Mouse (Mus musculus): ENCODE results near the gene Lrrc41. TPM values are rescaled to one million over a fixed set of nuclear protein-coding genes. Genes with fewer than 3 reads are reported as not detected.

The Lrrc41 gene
- total RNA-seq, 2 experiments from 2014 or later, result 42.8 to 46.4 TPM

DNA sequence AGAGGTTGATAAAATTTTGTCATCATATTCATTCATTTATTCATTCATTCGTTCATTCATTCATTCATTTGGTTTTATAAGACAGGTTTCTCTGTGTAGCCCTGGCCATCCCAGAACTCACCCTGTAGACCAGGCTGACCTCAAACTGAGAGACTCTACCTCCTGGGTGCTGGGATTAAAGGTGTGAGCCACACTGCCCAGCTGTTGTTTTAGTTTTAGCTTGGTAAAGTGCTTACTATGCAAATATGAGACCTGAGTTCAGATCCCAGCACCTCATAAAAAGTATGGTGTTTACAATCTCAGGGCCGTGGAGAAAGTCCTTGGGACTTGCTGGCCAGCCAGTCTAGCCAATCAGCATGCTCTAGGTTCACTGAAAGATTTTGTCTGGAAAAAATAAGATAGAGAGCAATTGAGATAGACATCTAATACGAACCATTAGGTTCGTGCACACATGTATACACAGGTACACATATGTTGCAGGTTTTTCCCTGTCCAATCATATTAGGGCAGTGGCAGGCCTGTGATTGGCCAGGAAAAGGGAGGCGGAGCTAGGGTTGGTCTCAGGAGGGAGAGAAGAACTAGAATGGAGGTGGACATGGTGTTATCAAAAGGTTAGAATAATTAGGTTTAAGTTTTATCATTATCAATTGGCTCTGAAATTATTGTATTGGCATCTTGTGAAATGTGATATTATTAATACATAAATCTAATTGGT, 15.9 kb upstream of the Lrrc41 start:
- no peak overlapping the region for H3K27ac ChIP-seq
- TF ChIP-seq CTCF (conservative IDR thresholded peaks at IDR 0.05), result no peak
- no peak for DNase-seq (ENCODE audit: low spot score in 2 of 2)
- H3K4me3 ChIP-seq, result no peak overlapping the region

DNA sequence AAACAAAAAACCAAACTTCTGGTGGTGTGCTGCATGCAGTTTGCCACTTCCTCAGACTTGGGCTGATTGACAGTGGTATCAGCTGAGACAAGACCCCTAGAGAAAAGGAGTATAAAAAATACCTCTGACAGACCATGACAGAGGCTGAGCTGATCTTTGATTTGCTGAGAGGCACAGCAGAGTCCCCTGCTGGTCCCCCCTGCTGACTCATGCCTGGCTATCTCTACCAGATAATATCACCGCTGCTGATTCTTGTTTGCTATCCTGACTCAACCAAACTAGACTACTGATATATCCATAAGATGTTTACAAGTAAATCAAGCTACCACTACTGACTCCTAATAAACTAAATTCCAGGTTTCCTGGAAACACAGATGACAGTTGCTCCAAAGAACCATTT, 11.2 kb upstream of the Lrrc41 start:
- H3K27ac ChIP-seq, result no peak overlapping the region
- no peak for TF ChIP-seq CTCF (conservative IDR thresholded peaks at IDR 0.05)
- DNase-seq (ENCODE audit: low spot score in 2 of 2), result no peak
- no peak overlapping the region for H3K4me3 ChIP-seq

DNA sequence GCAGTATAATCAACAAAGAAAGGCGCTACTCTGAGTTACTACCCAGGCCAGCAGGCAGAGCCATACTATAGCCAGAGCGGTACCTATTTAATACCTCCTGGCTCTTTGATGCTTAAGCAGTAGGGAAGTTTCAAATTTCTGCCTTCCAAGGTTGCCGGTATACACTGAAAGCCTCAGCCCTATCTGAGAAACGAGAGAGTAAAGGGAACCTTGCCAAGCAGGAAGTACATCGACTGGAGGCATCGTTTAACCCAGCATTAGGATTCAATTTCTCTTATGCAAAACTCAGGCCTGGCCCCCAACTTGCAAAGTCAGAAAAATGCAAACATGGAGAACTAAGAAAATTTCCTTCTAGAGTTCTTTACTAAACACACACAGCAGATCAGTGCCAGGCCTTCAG, 5.0 kb upstream of the Lrrc41 start:
- Histone ChIP-seq H3K27ac (no peak overlapping the region), H3K4me3 (no peak overlapping the region)
- TF ChIP-seq CTCF (conservative IDR thresholded peaks at IDR 0.05), result no peak
- DNase-seq (ENCODE audit: low spot score in 2 of 2), result no peak

DNA sequence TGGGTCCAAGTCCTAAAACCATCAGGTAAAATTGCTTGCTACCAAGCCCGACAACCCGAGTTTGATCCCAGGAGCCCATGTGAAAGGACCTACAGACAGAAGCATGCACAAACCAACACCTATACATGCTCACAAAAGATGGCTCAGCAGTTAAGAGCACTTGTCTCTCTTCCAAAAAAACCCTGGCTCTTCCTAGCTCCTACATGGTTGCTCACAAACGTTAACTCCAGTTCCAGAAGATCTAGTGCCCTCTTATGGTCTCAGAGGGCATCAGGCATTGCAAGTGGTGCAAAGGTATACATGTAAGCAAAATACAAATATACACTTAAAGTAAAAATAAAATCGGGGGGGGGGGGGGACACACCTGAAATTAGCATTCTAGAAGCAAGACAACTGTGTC, 1.9 kb upstream of the Lrrc41 start:
- no peak for DNase-seq (ENCODE audit: low spot score in 2 of 2)
- TF ChIP-seq CTCF (conservative IDR thresholded peaks at IDR 0.05), result peak; percentile 59
- Histone ChIP-seq H3K4me3 (peak overlapping the region; percentile 86), H3K27ac (no peak overlapping the region)

DNA sequence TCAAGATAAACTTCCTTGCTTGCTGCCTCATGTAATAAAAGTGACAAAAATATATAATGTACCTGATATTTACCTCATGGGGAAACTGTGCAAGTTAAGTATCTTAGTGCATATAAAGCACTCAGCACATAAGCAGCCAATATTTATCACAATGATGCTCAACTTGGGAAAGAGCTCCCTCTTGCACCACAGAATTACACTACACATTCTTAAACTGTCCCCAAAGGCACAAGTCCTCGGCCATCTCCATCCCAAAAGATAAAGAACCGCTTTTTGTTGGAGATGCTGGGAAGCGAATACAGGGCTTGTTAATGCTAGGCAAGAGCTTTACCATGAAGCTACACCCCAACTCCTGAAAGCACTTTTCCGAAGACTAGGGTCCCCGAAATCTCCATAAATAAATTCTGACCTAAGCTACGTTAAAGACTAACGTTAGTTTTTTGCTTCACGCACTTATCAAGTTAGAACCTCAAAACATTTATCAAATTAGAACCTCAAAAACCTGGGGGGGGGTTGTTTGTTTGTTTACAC, 859 bp upstream of the Lrrc41 start:
- DNase-seq (ENCODE audit: low spot score in 2 of 2), result no peak
- Histone ChIP-seq H3K4me3 (peak overlapping the region; percentile 86), H3K27ac (peak overlapping the region; percentile 96)
- TF ChIP-seq CTCF (conservative IDR thresholded peaks at IDR 0.05), result peak; percentile 63

DNA sequence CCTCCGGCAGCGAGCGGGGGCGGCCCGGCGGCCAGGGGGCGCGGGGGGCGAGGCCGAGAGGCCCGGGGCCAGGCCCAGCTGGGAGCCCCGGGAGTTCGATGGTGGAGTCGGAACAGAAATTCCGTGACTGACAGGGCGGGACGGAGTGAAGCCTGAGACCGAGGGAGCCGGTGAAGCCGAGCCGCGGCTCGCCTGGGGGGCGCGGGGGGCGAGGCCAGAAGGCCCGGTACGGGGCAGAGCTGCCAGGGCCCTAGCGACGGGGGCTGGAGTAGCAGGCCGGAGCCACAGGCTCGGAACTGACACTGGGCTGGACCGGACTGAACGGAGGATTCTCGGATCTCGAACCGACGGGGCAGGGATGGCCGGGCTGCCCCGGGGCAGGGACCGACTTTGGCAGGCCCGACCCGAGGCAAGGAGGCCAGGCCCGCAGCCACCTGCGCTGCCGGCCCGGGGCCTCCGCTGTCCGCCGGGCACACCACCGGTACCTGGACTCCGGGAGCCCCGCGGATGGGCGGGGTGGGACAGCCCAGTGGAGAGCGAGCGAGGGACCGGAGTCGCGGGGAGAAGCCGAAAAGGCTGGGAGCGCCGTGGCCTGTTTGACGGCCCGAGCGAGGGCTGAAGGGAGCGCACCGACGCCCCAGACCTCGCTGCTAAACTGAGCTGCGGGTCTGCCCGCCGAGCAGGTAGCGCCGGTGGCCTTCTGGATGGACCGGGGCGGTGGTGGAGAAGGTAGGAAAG, 731 bp downstream of the Lrrc41 start:
- H3K27ac ChIP-seq, result peak overlapping the region; percentile 96
- peak overlapping the region; percentile 86 for H3K4me3 ChIP-seq
- TF ChIP-seq CTCF (conservative IDR thresholded peaks at IDR 0.05), result peak; percentile 70
- peak in 1 of 2 experiments; percentile 46 for DNase-seq (ENCODE audit: low spot score in 2 of 2)

DNA sequence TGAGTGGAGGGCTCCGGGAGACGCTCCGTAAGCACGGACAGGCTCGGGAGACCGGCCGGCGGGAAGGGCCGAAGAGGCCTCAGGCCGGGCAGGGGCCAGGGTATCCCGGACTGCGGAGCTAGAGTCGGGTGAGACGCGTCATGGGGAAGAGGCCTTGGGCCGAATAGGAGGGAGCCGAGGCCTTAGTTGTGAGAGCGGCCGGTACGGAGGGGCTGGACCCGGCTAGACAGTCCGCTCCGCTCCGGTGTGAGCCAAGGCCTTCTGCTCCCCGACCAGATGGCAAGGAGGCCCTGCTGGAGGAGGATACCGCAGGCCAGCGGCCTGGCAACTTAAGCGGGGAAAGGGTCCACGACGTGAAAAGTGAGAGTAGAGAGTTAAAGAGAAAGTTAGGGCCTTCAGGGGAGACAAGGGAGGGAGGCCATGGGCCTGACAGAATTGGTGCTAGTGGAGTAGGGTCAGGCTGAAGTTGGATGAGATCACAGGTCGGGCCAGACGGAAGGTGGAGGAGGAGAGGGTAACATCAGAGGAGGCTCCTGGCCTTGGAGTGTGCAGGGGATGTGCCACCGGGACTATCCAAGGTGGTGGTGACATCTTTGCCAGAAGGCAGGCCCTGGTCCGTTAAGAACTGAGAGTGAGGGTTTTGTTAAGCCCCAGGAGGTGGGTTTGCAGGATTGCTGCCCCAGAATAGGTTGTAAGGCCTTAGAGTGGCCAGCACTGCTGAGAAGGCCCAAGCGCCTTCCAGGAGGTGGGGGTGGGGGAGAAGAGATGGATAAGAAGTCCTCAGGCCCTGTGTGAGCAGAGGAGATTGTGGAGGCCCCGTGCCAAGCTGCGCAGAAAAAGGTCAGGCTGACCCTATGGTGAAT, 1.5 kb downstream of the Lrrc41 start:
- TF ChIP-seq CTCF (conservative IDR thresholded peaks at IDR 0.05), result no peak
- Histone ChIP-seq H3K4me3 (peak overlapping the region; percentile 86), H3K27ac (peak overlapping the region; percentile 96)
- no peak for DNase-seq (ENCODE audit: low spot score in 2 of 2)

DNA sequence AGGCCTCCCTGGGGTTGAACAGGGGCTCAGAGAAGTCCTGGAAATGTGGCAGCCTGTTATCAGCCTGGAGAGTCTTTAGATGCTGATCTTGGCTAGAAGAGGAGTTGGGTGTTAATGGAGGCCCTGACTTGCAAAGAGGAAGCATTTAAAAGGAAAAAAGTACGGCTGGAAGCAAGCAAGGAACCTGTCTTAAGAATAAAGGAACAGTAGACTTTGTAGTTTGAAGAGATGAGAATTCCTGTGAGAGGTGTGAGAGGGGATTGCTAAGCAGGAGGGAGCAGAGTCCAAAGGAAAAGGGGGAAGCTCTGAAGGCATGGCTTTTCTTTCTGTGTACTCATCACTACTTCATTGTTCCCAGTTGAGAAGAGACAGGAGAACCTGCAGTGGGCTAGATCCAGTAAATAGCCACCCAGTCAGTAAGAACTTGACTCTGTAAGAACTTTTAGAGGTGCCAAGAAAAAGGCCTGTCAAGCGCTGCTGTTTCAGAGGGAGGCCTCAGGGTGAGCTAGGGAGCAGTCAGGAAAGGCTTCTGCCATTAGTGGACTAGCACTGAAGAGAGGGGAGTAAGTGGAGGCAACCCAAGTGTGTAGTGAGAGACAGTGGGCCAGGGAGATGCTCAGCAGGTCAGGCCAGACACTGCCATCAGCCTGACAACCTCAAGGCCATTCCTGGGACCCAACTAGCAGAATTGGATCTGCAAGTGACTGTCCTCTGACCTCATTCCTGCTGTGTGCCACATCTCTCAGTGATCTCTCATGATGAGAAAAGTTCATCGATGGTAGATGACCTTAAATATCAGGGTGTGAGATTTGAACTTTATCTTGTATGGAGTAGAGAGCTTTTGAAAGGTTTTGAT, 2.4 kb downstream of the Lrrc41 start:
- DNase-seq (ENCODE audit: low spot score in 2 of 2), result no peak
- H3K4me3 ChIP-seq, result peak overlapping the region; percentile 86
- TF ChIP-seq CTCF (conservative IDR thresholded peaks at IDR 0.05), result no peak
- peak overlapping the region; percentile 96 for H3K27ac ChIP-seq

DNA sequence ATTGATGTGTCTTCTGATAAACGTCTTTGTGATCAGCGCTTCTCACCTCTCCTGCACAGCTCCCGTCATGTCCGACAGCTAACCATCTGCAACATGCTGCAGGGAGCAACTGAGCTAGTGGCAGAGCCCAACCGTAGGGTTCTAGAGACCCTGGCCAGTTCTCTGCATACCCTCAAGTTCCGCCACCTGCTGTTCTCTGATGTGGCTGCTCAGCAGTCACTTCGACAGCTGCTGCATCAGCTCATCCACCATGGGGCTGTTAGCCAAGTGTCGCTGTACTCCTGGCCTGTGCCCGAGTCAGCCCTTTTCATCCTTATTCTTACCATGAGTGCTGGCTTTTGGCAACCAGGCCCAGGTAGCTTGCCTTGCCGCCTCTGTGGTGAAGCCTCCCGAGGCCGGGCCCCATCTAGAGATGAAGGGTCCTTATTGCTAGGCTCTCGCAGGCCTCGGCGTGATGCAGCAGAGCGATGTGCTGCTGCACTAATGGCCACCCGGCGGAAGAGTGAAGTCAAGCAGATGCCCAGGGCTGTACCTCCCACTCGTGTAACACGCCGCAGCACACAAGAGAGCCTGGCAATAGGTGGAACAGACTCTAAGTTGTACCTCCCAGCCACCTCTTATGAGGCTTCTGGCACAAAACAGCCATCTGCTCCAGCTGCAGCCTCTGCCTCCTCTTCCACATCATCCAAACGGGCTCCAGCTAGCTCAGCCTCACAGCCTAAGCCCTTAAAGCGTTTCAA, 13.6 kb downstream of the Lrrc41 start:
- no peak for DNase-seq (ENCODE audit: low spot score in 2 of 2)
- no peak for TF ChIP-seq CTCF (conservative IDR thresholded peaks at IDR 0.05)
- no peak overlapping the region; the same call in 1 of the 2 replicates for H3K27ac ChIP-seq

DNA sequence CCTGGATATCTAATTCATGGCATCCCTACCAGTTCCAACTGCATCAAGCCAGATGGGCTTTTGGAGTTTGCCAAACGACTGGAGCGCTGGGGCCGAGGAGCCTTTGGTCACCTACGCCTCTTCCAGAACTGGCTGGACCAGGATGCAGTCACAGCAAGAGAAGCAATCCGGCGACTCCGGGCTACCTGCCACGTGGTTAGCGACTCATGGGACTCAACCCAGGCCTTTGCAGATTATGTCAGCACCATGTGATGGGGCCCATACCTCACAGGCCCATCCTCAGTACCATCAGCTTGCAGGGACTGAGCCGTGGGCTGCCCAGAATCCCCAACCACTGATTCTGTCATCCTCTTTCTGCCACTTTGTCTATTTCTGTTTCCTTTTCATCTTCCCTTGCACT, 21.2 kb downstream of the Lrrc41 start:
- H3K27ac ChIP-seq, result no peak overlapping the region
- DNase-seq (ENCODE audit: low spot score in 2 of 2), result no peak
- H3K4me3 ChIP-seq, result no peak overlapping the region
- no peak for TF ChIP-seq CTCF (conservative IDR thresholded peaks at IDR 0.05)

More for the DNA sequence above, 13.6 kb downstream of the Lrrc41 start:
- no peak overlapping the region for H3K4me3 ChIP-seq

DNA sequence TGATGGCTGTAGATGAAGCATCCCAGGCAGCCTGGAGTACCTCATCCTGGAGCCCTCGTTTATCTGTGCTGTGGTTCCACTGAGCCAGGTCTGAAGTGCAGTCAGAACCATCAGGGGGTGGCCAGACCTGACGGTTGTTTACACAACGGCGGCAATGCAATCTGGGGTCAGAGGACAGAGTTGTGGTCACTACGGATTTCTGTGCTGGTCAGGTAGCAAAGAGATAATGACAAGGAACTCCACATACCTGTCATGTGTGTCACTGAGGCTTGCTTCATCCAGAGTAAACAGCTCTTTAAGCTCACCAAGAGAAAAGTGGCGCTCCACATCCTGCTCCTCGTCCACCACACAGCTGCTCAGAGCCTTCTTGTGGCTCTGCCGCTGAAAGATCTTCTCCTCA, 22.1 kb downstream of the Lrrc41 start:
- Histone ChIP-seq H3K4me3 (no peak overlapping the region), H3K27ac (no peak overlapping the region)
- no peak for DNase-seq (ENCODE audit: low spot score in 2 of 2)
- no peak for TF ChIP-seq CTCF (conservative IDR thresholded peaks at IDR 0.05)
